Mouse (Mus musculus) CD4-positive, CD25-positive, alpha-beta regulatory T cell, adult 4 months (primary cell): ENCODE measurements around the gene Fars2. TPM values are rescaled to one million over a fixed set of nuclear protein-coding genes. Genes with fewer than 3 reads are reported as not detected.

Experiments used
- ATAC-seq: one replicate; pipeline ENCODE4 v1.8.0; 2017
- polyA plus RNA-seq, 2 experiments: library from polyadenylated mRNA; unstranded; fragments of 100-300 nt; shearing (Covaris generic); gene quantifications; one replicate each; pipeline ENCODE4 v1.2.1; 2017

Gene Fars2
- polyA plus RNA-seq, 2 experiments from 2014 or later: 37.6 to 44.7 TPM

DNA sequence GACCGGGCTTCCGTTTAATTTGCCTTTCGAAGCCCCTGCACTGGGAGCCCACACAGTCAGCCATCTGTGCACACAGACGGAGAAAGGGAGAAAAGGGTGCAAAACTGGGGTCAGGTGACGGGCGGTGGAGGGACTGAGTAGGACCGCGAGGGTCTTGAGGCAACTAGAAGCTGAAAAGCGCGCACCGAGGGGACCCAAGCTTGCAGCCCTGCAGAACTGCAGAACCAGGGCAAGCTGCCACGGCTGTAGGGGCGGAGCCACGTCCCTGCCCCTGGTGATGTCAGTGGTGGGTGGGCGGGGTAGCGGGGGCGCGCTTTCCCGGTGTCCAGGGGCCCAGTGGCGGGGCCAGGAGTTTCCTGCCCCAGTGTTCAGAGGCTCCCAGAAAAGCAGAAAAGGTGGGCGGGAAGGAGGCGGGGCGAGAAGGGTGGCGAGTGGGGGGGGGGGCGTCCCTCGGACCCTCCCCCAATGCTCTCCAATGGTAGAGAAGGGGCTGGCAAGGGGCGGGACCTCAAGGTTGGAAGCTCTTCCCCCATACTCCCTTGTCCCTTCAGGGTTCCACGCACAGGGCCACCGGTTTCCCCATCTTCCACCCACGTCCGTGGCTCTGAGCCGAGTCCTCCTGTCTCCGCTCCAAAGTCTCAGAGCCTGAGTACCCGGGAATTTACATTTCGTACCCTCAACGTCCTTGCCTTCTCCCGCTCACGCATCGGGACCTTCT lies 618.8 kb downstream of the Fars2 start:
- ATAC-seq: peak; percentile 32

DNA sequence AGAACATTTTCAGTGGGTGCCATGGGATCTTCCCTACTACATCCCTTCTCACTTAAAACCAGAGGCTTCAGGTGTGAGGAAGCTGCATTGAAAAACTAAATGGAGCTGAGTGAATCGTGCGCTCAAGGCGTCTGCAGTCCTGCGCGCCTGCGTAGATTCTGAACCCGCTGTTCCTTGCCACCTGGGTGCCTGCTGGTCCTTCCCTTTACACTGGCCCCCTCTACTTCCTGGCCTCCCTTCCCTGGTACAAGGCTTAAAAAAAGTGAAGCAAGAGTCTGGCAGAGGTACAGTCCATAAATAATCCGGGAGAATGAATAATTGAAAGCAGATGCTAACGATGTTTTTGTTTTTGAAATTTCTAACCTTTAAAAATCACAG lies 619.4 kb downstream of the Fars2 start:
- no peak for ATAC-seq

DNA sequence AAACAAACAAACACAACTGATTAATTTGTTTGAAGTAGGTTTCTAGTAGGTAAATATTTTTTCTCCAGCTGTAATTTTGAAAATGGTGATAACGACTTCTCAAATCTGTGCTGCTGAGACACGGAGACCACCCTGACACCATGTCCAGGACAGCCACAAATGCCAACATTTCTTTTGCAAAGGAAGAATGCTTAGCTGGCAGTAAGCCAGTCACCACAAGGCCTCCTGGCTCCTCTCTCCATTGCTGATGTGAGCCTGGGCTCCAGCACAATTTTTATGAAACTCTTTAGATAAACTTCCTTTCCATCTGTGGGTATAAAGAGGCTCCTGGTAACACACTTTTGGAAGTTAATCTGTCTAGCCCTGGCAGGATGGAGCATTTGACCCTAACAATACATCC lies 632.8 kb downstream of the Fars2 start:
- no peak for ATAC-seq

DNA sequence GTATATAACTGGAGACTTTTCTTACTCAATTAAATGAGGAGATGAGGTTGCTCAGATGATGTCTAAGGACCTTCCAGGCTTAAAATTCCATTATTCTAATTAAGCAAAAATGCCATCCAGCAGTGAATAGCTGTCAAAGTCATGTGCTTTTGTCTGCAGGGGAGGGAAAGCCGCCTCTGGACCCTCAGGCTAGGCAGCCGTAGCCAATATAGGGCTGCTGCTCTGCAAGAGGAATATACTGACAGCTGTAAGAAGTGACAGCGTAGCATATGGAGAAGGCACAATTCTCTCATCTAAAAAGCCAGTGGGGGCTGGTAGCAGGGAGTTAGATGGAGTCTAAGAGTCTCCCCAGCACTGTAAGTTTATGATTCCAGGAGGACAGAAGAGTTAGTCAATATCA lies 634.6 kb downstream of the Fars2 start:
- no peak for ATAC-seq

DNA sequence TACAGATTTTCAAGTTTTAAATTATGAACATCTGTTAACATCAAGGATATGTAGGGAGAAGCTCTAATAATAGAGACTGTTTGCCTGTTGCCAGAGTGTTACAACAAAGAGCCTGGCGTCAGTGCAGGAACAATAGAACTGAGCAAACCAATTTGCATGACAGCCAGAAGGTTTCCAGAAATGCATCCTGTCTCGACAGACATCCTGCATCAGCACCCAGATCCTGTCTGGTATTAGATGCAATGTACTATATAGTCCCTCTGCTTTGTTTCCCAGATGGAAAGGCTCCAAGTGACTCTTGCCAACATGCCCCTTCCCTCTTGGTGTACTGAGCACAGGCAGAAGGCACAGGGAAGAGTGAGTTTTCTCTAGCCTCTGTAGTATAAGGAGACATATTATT lies 649.6 kb downstream of the Fars2 start:
- ATAC-seq: no peak

Other genes with a start within 250 kb of the Fars2 start
- 10 to 100 TPM; 10.8 to 12.0 TPM for gene Rpp40, start 211.1 kb upstream of the Fars2 start, polyA plus RNA-seq
- not detected for gene Ppp1r3g, start 158.6 kb upstream of the Fars2 start, polyA plus RNA-seq
- gene Lyrm4, start 114 bp downstream of the Fars2 start, polyA plus RNA-seq: 10 to 100 TPM; 33.2 to 39.2 TPM